Mouse (Mus musculus): Measurements from ENCODE around the gene Pigl.

DNA sequence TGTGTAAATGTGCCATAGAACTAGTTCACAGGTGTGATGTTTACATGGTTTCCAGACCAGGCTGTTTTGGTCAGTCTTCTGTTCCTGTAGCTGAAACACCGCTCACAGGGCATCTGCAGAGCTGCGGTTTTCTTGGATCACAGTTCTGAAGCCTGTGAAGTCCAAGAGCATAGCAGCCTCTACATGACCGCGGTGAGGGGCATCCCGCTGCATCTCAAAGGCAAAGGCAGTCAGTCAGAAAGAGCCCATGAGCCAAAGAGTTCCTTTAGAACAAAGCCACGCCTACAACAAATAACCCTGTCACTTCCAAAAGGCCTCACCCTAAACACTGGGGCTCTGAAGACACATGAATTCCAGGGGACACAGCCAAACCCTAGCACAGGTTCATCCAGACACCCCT lies 55.1 kb downstream of the Pigl start:
- no peak for TF ChIP-seq POLR2A (IDR thresholded peaks at IDR 0.05; ENCODE audit: insufficient read length, low read depth)
- TF ChIP-seq USF1 (IDR thresholded peaks at IDR 0.05; ENCODE audit: low read depth): no peak
- no peak for TF ChIP-seq POLR2AphosphoS2 (IDR thresholded peaks at IDR 0.05; ENCODE audit: insufficient read length, low read depth)
- TF ChIP-seq MAX (IDR thresholded peaks at IDR 0.05; ENCODE audit: low read depth): no peak

Data from myocyte (in vitro differentiated cells).